Comparison of ENCODE assay signal across 9 mouse cellular contexts in the genomic region with DNA sequence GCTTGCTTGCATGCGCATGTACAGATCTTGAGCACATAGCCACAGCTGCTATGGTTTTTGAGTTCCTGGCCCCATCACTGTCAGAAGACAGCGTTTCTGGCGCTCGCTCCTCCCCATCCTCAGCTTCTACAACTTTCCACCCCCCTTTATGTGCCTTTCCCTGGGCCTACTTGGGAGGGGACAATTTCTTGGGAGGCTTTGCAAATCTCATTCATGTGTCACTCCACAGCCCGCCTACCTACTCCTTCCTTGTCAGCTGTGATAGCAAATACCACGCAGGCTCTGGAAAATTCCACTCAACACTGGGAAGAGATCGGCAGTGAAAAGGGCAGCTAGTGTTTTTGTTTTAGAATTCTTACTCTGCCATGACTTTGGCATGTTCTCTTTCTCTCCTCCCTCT. TPM values are rescaled to one million over a fixed set of nuclear protein-coding genes. Genes with fewer than 3 reads are reported as not detected.
A peak's percentile ranks its signal among the peaks of the same experiment; 100 is the strongest.
DNase-seq lines count a peak whose midpoint lies in the region; ATAC-seq and TF ChIP-seq lines count a peak whose summit lies in the region.
"Had no signal": no experiment of that assay in that cellular context is flagged by ENCODE, and none has a peak within 500 bp of the region (broad histone marks: within the 10 kb centered on the region; RNA-seq: fewer than 3 reads in every experiment).

No protein-coding gene starts in this region.

- peaks cover 31% of the 10 kb centered on the region for H3K27me3 ChIP-seq in midbrain, embryonic 10.5 days (ENCODE audit: low read depth, poor library complexity, severe bottlenecking)
- peaks cover 5% of the 10 kb centered on the region for H3K27me3 ChIP-seq in midbrain, embryonic 11.5 days (ENCODE audit: control insufficient read depth, insufficient read depth, low read length)
- H3K27me3 ChIP-seq in stomach, postnatal 0 days (ENCODE audit: control insufficient read depth, insufficient read depth, low read length) = no peaks in the 10 kb centered on the region
- H3K27me3 ChIP-seq in liver, embryonic 12.5 days (replicated peaks) = peaks cover 72% of the 10 kb centered on the region

- H3K4me1 ChIP-seq in midbrain, embryonic 10.5 days = peaks cover 44% of the 10 kb centered on the region
- H3K4me1 ChIP-seq in midbrain, embryonic 11.5 days (ENCODE audit: control insufficient read depth, insufficient read depth, low read length) = peaks cover 18% of the 10 kb centered on the region
- H3K4me1 ChIP-seq in stomach, postnatal 0 days (replicated peaks; ENCODE audit: control insufficient read depth, insufficient read depth) = 0 out of 2 replicates have a peak, but pooled peaks cover 2% of the 10 kb centered on the region
- peaks cover 12% of the 10 kb centered on the region for H3K4me1 ChIP-seq in liver, embryonic 12.5 days

- no peak overlapping the region for H3K4me3 ChIP-seq in midbrain, embryonic 10.5 days
- H3K4me3 ChIP-seq in midbrain, embryonic 11.5 days (ENCODE audit: low read depth, low read length) = no peak overlapping the region
- no peak overlapping the region for H3K4me3 ChIP-seq in stomach, postnatal 0 days (ENCODE audit: low read depth, low read length)
- no peak overlapping the region for H3K4me3 ChIP-seq in liver, embryonic 12.5 days

- no peak overlapping the region for H3K4me2 ChIP-seq in midbrain, embryonic 11.5 days
- H3K4me2 ChIP-seq in stomach, postnatal 0 days (replicated peaks; ENCODE audit: low read depth) = no peak overlapping the region
- H3K4me2 ChIP-seq in liver, embryonic 12.5 days = no peak overlapping the region

- 61% methylated on average over 7 of the region's 7 CpGs for WGBS in midbrain, embryonic 10.5 days
- WGBS in midbrain, embryonic 11.5 days = 56% methylated on average over 7 of the region's 7 CpGs
- WGBS in stomach, postnatal 0 days = 19% methylated on average over 7 of the region's 7 CpGs
- 45% methylated on average over 7 of the region's 7 CpGs for WGBS in liver, embryonic 12.5 days (ENCODE audit: insufficient replicate concordance)

- TF ChIP-seq EP300 in stomach, postnatal 0 days (optimal IDR thresholded peaks at IDR 0.05) = no peak

- no peak overlapping the region for H3K9ac ChIP-seq in midbrain, embryonic 11.5 days (ENCODE audit: low read length)
- H3K9ac ChIP-seq in stomach, postnatal 0 days (ENCODE audit: low read length) = no peak overlapping the region
- H3K9ac ChIP-seq in liver, embryonic 12.5 days = no peak overlapping the region

- H3K27ac ChIP-seq in midbrain, embryonic 10.5 days (replicated peaks) = peak overlapping the region; percentile 55; the same call in 1 of the 2 replicates
- no peak overlapping the region for H3K27ac ChIP-seq in midbrain, embryonic 11.5 days (ENCODE audit: low read depth, low read length)
- peak overlapping the region; percentile 49 for H3K27ac ChIP-seq in stomach, postnatal 0 days (replicated peaks)
- H3K27ac ChIP-seq in liver, embryonic 12.5 days = no peak overlapping the region

- no peaks in the 10 kb centered on the region for H3K36me3 ChIP-seq in midbrain, embryonic 10.5 days
- H3K36me3 ChIP-seq in midbrain, embryonic 11.5 days (ENCODE audit: control insufficient read depth, insufficient read depth, low read length) = no peaks in the 10 kb centered on the region
- H3K36me3 ChIP-seq in stomach, postnatal 0 days (ENCODE audit: control insufficient read depth, insufficient read depth, low read length) = no peaks in the 10 kb centered on the region
- H3K36me3 ChIP-seq in liver, embryonic 12.5 days = no peaks in the 10 kb centered on the region

- no peak for TF ChIP-seq CTCF in stomach, postnatal 0 days (IDR thresholded peaks at IDR 0.05; ENCODE audit: low read depth)

- ATAC-seq in midbrain, embryonic 11.5 days (ENCODE audit: low FRiP score) = no peak
- no peak; the same call in 1 of the 2 replicates for ATAC-seq in stomach, postnatal 0 days (ENCODE audit: low FRiP score, low TSS enrichment)
- ATAC-seq in liver, embryonic 12.5 days = no peak

- no peaks in the 10 kb centered on the region for H3K9me3 ChIP-seq in midbrain, embryonic 10.5 days (replicated peaks)
- H3K9me3 ChIP-seq in midbrain, embryonic 11.5 days (ENCODE audit: control insufficient read depth, low read length) = no peaks in the 10 kb centered on the region
- no peaks in the 10 kb centered on the region for H3K9me3 ChIP-seq in stomach, postnatal 0 days (ENCODE audit: control insufficient read depth, low read length)
- H3K9me3 ChIP-seq in liver, embryonic 12.5 days (replicated peaks) = no peaks in the 10 kb centered on the region

- peak; percentile 49 for DNase-seq in adrenal gland, postnatal 10 days
- DNase-seq in adrenal gland, postnatal 4 days (ENCODE audit: low spot score in 2 of 2) = no peak
- no peak for DNase-seq in midbrain, embryonic 10.5 days (ENCODE audit: low spot score)
- DNase-seq in midbrain, embryonic 11.5 days (ENCODE audit: low spot score, missing footprints) = no peak
- peak; percentile 43 to 49 for DNase-seq in kidney, postnatal 36 days
- DNase-seq in stomach, postnatal 0 days (ENCODE audit: low spot score) = no peak
- DNase-seq in urinary bladder, postnatal 25 days (ENCODE audit: low spot score) = no peak

RNA-seq across cellular contexts. Expression of gene Pnmal2, which starts 4.2 kb away (rescaled TPM):
- total RNA-seq in adrenal gland, postnatal 10 days (2021) = 10 to 100 TPM; 18.3 to 23.9 TPM
- 10 to 100 TPM; 40.7 to 42.6 TPM for total RNA-seq in adrenal gland, postnatal 4 days (2021)
- 4.1 and 11.7 TPM in 2 replicates for polyA plus RNA-seq in midbrain, embryonic 10.5 days (2016; fragmentation: Nextera tagmentation; extraction: Ambion mirVana)
- polyA plus RNA-seq in midbrain, embryonic 11.5 days (2014; fragmentation: Nextera tagmentation; extraction: Ambion mirVana) = 8.3 and 8.6 TPM in 2 replicates
- 4.7 and 4.8 TPM in 2 replicates for polyA plus RNA-seq in stomach, postnatal 0 days (2015; fragmentation: Nextera tagmentation; extraction: Ambion mirVana)
- 0.41 and 0.75 TPM in 2 replicates for polyA plus RNA-seq in liver, embryonic 12.5 days (2016; fragmentation: Nextera tagmentation; extraction: Ambion mirVana)

RNA-seq across cellular contexts. Expression of gene Calm3, which starts 16.4 kb away (rescaled TPM):
- total RNA-seq in adrenal gland, postnatal 10 days (2021) = 100 to 1,000 TPM; 224 to 252 TPM
- total RNA-seq in adrenal gland, postnatal 4 days (2021) = 100 to 1,000 TPM; 330 to 344 TPM
- 174 and 180 TPM in 2 replicates for polyA plus RNA-seq in midbrain, embryonic 10.5 days (2016; fragmentation: Nextera tagmentation; extraction: Ambion mirVana)
- 284 and 295 TPM in 2 replicates for polyA plus RNA-seq in midbrain, embryonic 11.5 days (2014; fragmentation: Nextera tagmentation; extraction: Ambion mirVana)
- polyA plus RNA-seq in stomach, postnatal 0 days (2015; fragmentation: Nextera tagmentation; extraction: Ambion mirVana) = 49.1 and 58.7 TPM in 2 replicates
- 91.2 and 94.4 TPM in 2 replicates for polyA plus RNA-seq in liver, embryonic 12.5 days (2016; fragmentation: Nextera tagmentation; extraction: Ambion mirVana)

RNA-seq across cellular contexts. Expression of gene Pnmal1, which starts 19.2 kb away (rescaled TPM):
- total RNA-seq in adrenal gland, postnatal 10 days (2021) = 1 to 10 TPM; 4.5 to 5.1 TPM
- total RNA-seq in adrenal gland, postnatal 4 days (2021) = 1 to 10 TPM; 7.3 to 7.8 TPM
- polyA plus RNA-seq in midbrain, embryonic 10.5 days (2016; fragmentation: Nextera tagmentation; extraction: Ambion mirVana) = 9.8 and 17.4 TPM in 2 replicates
- polyA plus RNA-seq in midbrain, embryonic 11.5 days (2014; fragmentation: Nextera tagmentation; extraction: Ambion mirVana) = 22.5 and 23.7 TPM in 2 replicates
- 1.7 and 1.8 TPM in 2 replicates for polyA plus RNA-seq in stomach, postnatal 0 days (2015; fragmentation: Nextera tagmentation; extraction: Ambion mirVana)
- polyA plus RNA-seq in liver, embryonic 12.5 days (2016; fragmentation: Nextera tagmentation; extraction: Ambion mirVana) = 0.05 and 0.08 TPM in 2 replicates

RNA-seq across cellular contexts. Expression of gene Ptgir, which starts 34.0 kb away (rescaled TPM):
- total RNA-seq in adrenal gland, postnatal 10 days (2021) = 1 to 10 TPM; 1.2 to 2.0 TPM
- total RNA-seq in adrenal gland, postnatal 4 days (2021) = 1 to 10 TPM; 1.7 to 2.0 TPM
- polyA plus RNA-seq in midbrain, embryonic 10.5 days (2016; fragmentation: Nextera tagmentation; extraction: Ambion mirVana) = 0.17 and 0.56 TPM in 2 replicates
- 0.94 and 1.2 TPM in 2 replicates for polyA plus RNA-seq in midbrain, embryonic 11.5 days (2014; fragmentation: Nextera tagmentation; extraction: Ambion mirVana)
- polyA plus RNA-seq in stomach, postnatal 0 days (2015; fragmentation: Nextera tagmentation; extraction: Ambion mirVana) = 1.5 and 1.6 TPM in 2 replicates
- 0.86 and 1.5 TPM in 2 replicates for polyA plus RNA-seq in liver, embryonic 12.5 days (2016; fragmentation: Nextera tagmentation; extraction: Ambion mirVana)
- total RNA-seq: layer of hippocampus, adult 8-10 months had no signal

RNA-seq across cellular contexts. Expression of gene Gm42372, which starts 42.6 kb away (rescaled TPM):
- 1 to 10 TPM; 1.3 to 1.8 TPM for total RNA-seq in adrenal gland, postnatal 10 days (2021)
- 1 to 10 TPM; 2.2 TPM for total RNA-seq in adrenal gland, postnatal 4 days (2021)
- 1.3 TPM in 2 replicates for polyA plus RNA-seq in midbrain, embryonic 10.5 days (2016; fragmentation: Nextera tagmentation; extraction: Ambion mirVana)
- polyA plus RNA-seq in midbrain, embryonic 11.5 days (2014; fragmentation: Nextera tagmentation; extraction: Ambion mirVana) = 1.6 and 2.5 TPM in 2 replicates
- 0.15 and 0.16 TPM in 2 replicates for polyA plus RNA-seq in stomach, postnatal 0 days (2015; fragmentation: Nextera tagmentation; extraction: Ambion mirVana)
- polyA plus RNA-seq in liver, embryonic 12.5 days (2016; fragmentation: Nextera tagmentation; extraction: Ambion mirVana) = 0.07 TPM in 2 replicates

Comparison
In these comparisons a context has a peak if more than half of its experiments do, and no peak if none do; other contexts are left out.
1. DNase-seq: peak in adrenal gland, postnatal 10 days (single experiment) and kidney, postnatal 36 days (2 of 2); none in adrenal gland, postnatal 4 days (0 of 2), midbrain, embryonic 10.5 days (single experiment), midbrain, embryonic 11.5 days (single experiment), stomach, postnatal 0 days (single experiment) and urinary bladder, postnatal 25 days (single experiment).
2. H3K27ac ChIP-seq: peak in midbrain, embryonic 10.5 days (single experiment) and stomach, postnatal 0 days (single experiment); none in midbrain, embryonic 11.5 days (single experiment) and liver, embryonic 12.5 days (single experiment).